Mouse (Mus musculus) CH12.LX (cell line): Measurements from ENCODE around the gene Ddx59. TPM values are rescaled to one million over a fixed set of nuclear protein-coding genes. Genes with fewer than 3 reads are reported as not detected.

Experiments used
- DNase-seq: peaks from one replicate; pipeline ENCODE4 v3.0.0-alpha.2; 2013; ENCODE audit errors: extremely low read depth
- H3K27ac ChIP-seq: 2 replicates; pipeline ENCODE4 v1.5.1; 2012; ENCODE audit warnings: low read depth, mild to moderate bottlenecking, control low read depth, moderate library complexity; ENCODE audit not compliant: insufficient read depth
- H3K27me3 ChIP-seq: replicated peaks from 2 replicates; pipeline ENCODE3; 2012; ENCODE audit warnings: inconsistent platforms
- H3K36me3 ChIP-seq, 2 experiments: replicated peaks in 1 of 2; 2 replicates each; pipeline versions ENCODE3 to v1.6.1; 2012; ENCODE audit warnings: inconsistent platforms in 1 of 2, low read length in 1 of 2, mild to moderate bottlenecking in 1 of 2, mixed read lengths in 1 of 2, moderate library complexity in 1 of 2; ENCODE audit not compliant: control insufficient read depth in 1 of 2, insufficient read depth in 1 of 2
- H3K4me1 ChIP-seq, 2 experiments: 2 replicates each; pipeline ENCODE4 v1.6.1; 2012; ENCODE audit warnings: inconsistent platforms in 1 of 2, moderate library complexity in 1 of 2; ENCODE audit not compliant: insufficient read depth in 2 of 2, control insufficient read depth in 1 of 2
- H3K4me2 ChIP-seq: 2 replicates; pipeline ENCODE4 v1.6.1; 2012; ENCODE audit warnings: low read depth, mild to moderate bottlenecking, control low read depth; ENCODE audit not compliant: poor library complexity, insufficient read depth, severe bottlenecking
- H3K4me3 ChIP-seq, 3 experiments: fragments of 150-350 bp in 1 of 3; sonication (generic) in 1 of 3; replicated peaks in 1 of 3; 2 replicates each; pipeline versions ENCODE3 to v1.5.1; 2011 to 2012; ENCODE audit warnings: low read depth in 2 of 3, low read length in 2 of 3, mild to moderate bottlenecking in 2 of 3, moderate library complexity in 2 of 3, control low read depth in 1 of 3, improper control_type of control experiment in 1 of 3, inconsistent platforms in 1 of 3, mixed read lengths in 1 of 3; ENCODE audit not compliant: poor library complexity in 1 of 3
- H3K79me2 ChIP-seq: replicated peaks from 2 replicates; pipeline ENCODE4 v1.6.1; 2012; ENCODE audit warnings: mild to moderate bottlenecking, moderate library complexity; ENCODE audit not compliant: control insufficient read depth, poor library complexity, insufficient read depth, severe bottlenecking; ENCODE audit errors: extremely low read depth
- H3K9ac ChIP-seq: 2 replicates; pipeline ENCODE4 v1.6.1; 2012; ENCODE audit warnings: low read depth, mild to moderate bottlenecking, control low read depth, moderate library complexity; ENCODE audit not compliant: insufficient read depth
- H3K9me3 ChIP-seq: replicated peaks from 2 replicates; pipeline ENCODE3; 2012; ENCODE audit warnings: low read length, inconsistent platforms, mixed read lengths
- BHLHE40 ChIP-seq: IDR thresholded peaks from 2 replicates; pipeline ENCODE4 v1.6.1; 2011; ENCODE audit warnings: mild to moderate bottlenecking, low read depth, low read length, improper control_type of control experiment
- CHD1 ChIP-seq: IDR thresholded peaks from 2 replicates; pipeline ENCODE4 v1.6.1; 2012; ENCODE audit warnings: low read depth, low read length, improper control_type of control experiment, inconsistent platforms
- CHD2 ChIP-seq: IDR thresholded peaks from 2 replicates; pipeline ENCODE4 v1.6.1; 2011; ENCODE audit warnings: low read length, improper control_type of control experiment
- CTCF ChIP-seq, 2 experiments: IDR thresholded peaks in 1 of 2; conservative IDR thresholded peaks in 1 of 2; 2 replicates each; pipeline ENCODE4 v1.5.1; 2011 to 2012; ENCODE audit warnings: low read depth in 2 of 2, low read length in 2 of 2, improper control_type of control experiment in 1 of 2, inconsistent platforms in 1 of 2, mild to moderate bottlenecking in 1 of 2, moderate library complexity in 1 of 2
- E2F4 ChIP-seq: IDR thresholded peaks from 2 replicates; pipeline ENCODE4 v1.6.1; 2011; ENCODE audit warnings: low read depth, low read length, improper control_type of control experiment; ENCODE audit not compliant: insufficient replicate concordance
- ELF1 ChIP-seq: IDR thresholded peaks from 2 replicates; pipeline ENCODE4 v1.6.1; 2014; ENCODE audit warnings: low read depth, mild to moderate bottlenecking, inconsistent platforms, low read length, improper control_type of control experiment
- EP300 ChIP-seq: IDR thresholded peaks from 2 replicates; pipeline ENCODE4 v1.6.1; 2011; ENCODE audit warnings: low read length, improper control_type of control experiment
- ETS1 ChIP-seq: conservative IDR thresholded peaks from 2 replicates; pipeline ENCODE4 v1.6.1; 2012; ENCODE audit warnings: low read depth, mild to moderate bottlenecking, inconsistent platforms, low read length, improper control_type of control experiment, moderate library complexity
- GABPA ChIP-seq: IDR thresholded peaks from 2 replicates; pipeline ENCODE4 v1.6.1; 2012; ENCODE audit warnings: low read depth, low read length, improper control_type of control experiment, inconsistent platforms; ENCODE audit not compliant: insufficient replicate concordance
- HCFC1 ChIP-seq: IDR thresholded peaks from 2 replicates; pipeline ENCODE4 v1.6.1; 2012; ENCODE audit warnings: low read depth, mild to moderate bottlenecking, inconsistent platforms, low read length, improper control_type of control experiment
- IRF4 ChIP-seq: IDR thresholded peaks from 2 replicates; pipeline ENCODE4 v1.6.1; 2014; ENCODE audit warnings: low read depth, mild to moderate bottlenecking, inconsistent platforms, low read length, improper control_type of control experiment
- JUN ChIP-seq: IDR thresholded peaks from 2 replicates; pipeline ENCODE4 v1.6.1; 2011; ENCODE audit warnings: low read depth, mild to moderate bottlenecking, low read length, improper control_type of control experiment, moderate library complexity; ENCODE audit not compliant: insufficient read depth
- JUND ChIP-seq: conservative IDR thresholded peaks from 2 replicates; pipeline ENCODE4 v1.6.1; 2011; ENCODE audit warnings: low read depth, low read length, improper control_type of control experiment
- KAT2A ChIP-seq: IDR thresholded peaks from 2 replicates; pipeline ENCODE4 v1.6.1; 2012; ENCODE audit warnings: low read length, improper control_type of control experiment, inconsistent platforms; ENCODE audit not compliant: insufficient replicate concordance
- MAFK ChIP-seq: IDR thresholded peaks from 2 replicates; pipeline ENCODE4 v1.6.1; 2011; ENCODE audit warnings: low read length, improper control_type of control experiment; ENCODE audit not compliant: insufficient replicate concordance
- MAX ChIP-seq: IDR thresholded peaks from 2 replicates; pipeline ENCODE4 v1.6.1; 2011; ENCODE audit warnings: low read length, improper control_type of control experiment
- MAZ ChIP-seq: IDR thresholded peaks from 2 replicates; pipeline ENCODE4 v1.6.1; 2012; ENCODE audit warnings: low read depth, mild to moderate bottlenecking, inconsistent platforms, low read length, improper control_type of control experiment, moderate library complexity
- MEF2A ChIP-seq: IDR thresholded peaks from 2 replicates; pipeline ENCODE4 v1.6.1; 2014; ENCODE audit warnings: low read depth, mild to moderate bottlenecking, inconsistent platforms, low read length, improper control_type of control experiment, borderline replicate concordance
- MXI1 ChIP-seq: IDR thresholded peaks from 2 replicates; pipeline ENCODE4 v1.6.1; 2011; ENCODE audit warnings: mild to moderate bottlenecking, low read depth, low read length, improper control_type of control experiment
- MYC ChIP-seq: IDR thresholded peaks from 2 replicates; pipeline ENCODE4 v1.6.1; 2011; ENCODE audit warnings: low read depth, mild to moderate bottlenecking, improper control_type of control experiment, low read length
- NELFE ChIP-seq: IDR thresholded peaks from 2 replicates; pipeline ENCODE4 v1.6.1; 2011; ENCODE audit warnings: low read depth, low read length, improper control_type of control experiment
- NRF1 ChIP-seq: IDR thresholded peaks from 2 replicates; pipeline ENCODE4 v1.6.1; 2014; ENCODE audit warnings: low read depth, mild to moderate bottlenecking, inconsistent platforms, low read length, improper control_type of control experiment, moderate library complexity
- PAX5 ChIP-seq: IDR thresholded peaks from 2 replicates; pipeline ENCODE4 v1.6.1; 2012; ENCODE audit warnings: low read length, inconsistent platforms, mixed read lengths
- POLR2A ChIP-seq: IDR thresholded peaks from 2 replicates; pipeline ENCODE4 v1.6.1; 2011; ENCODE audit warnings: low read depth, mild to moderate bottlenecking, improper control_type of control experiment, low read length
- POLR2AphosphoS2 ChIP-seq: IDR thresholded peaks from 2 replicates; pipeline ENCODE4 v1.6.1; 2011; ENCODE audit warnings: low read depth, low read length, improper control_type of control experiment
- RAD21 ChIP-seq: IDR thresholded peaks from 2 replicates; pipeline ENCODE4 v1.6.1; 2011; ENCODE audit warnings: low read depth, mild to moderate bottlenecking, low read length, improper control_type of control experiment, moderate library complexity
- RCOR1 ChIP-seq: conservative IDR thresholded peaks from 2 replicates; pipeline ENCODE4 v1.6.1; 2012; ENCODE audit warnings: low read depth, mild to moderate bottlenecking, inconsistent platforms, low read length, improper control_type of control experiment
- SIN3A ChIP-seq: IDR thresholded peaks from 2 replicates; pipeline ENCODE4 v1.6.1; 2012; ENCODE audit warnings: low read length, improper control_type of control experiment, inconsistent platforms
- SMC3 ChIP-seq: IDR thresholded peaks from 2 replicates; pipeline ENCODE4 v1.6.1; 2011; ENCODE audit warnings: low read depth, low read length, improper control_type of control experiment
- TBP ChIP-seq: conservative IDR thresholded peaks from 2 replicates; pipeline ENCODE4 v1.6.1; 2011; ENCODE audit warnings: low read depth, low read length, improper control_type of control experiment
- TCF12 ChIP-seq: IDR thresholded peaks from 2 replicates; pipeline ENCODE4 v1.6.1; 2014; ENCODE audit warnings: low read depth, mild to moderate bottlenecking, inconsistent platforms, low read length, improper control_type of control experiment
- UBTF ChIP-seq: IDR thresholded peaks from 2 replicates; pipeline ENCODE4 v1.6.1; 2012; ENCODE audit warnings: low read depth, mild to moderate bottlenecking, inconsistent platforms, low read length, improper control_type of control experiment, moderate library complexity
- USF1 ChIP-seq: IDR thresholded peaks from 2 replicates; pipeline ENCODE4 v1.6.1; 2014; ENCODE audit warnings: low read depth, mild to moderate bottlenecking, inconsistent platforms, low read length, improper control_type of control experiment
- USF2 ChIP-seq: conservative IDR thresholded peaks from 2 replicates; pipeline ENCODE4 v1.6.1; 2011; ENCODE audit warnings: low read depth, low read length, improper control_type of control experiment
- ZC3H11A ChIP-seq: IDR thresholded peaks from 2 replicates; pipeline ENCODE4 v1.6.1; 2012; ENCODE audit warnings: low read depth, mild to moderate bottlenecking, inconsistent platforms, low read length, improper control_type of control experiment
- ZKSCAN1 ChIP-seq: IDR thresholded peaks from 2 replicates; pipeline ENCODE4 v1.6.1; 2012; ENCODE audit warnings: low read depth, inconsistent platforms, low read length, improper control_type of control experiment, borderline replicate concordance
- ZMIZ1 ChIP-seq: IDR thresholded peaks from 2 replicates; pipeline ENCODE4 v1.6.1; 2012; ENCODE audit warnings: low read depth, mild to moderate bottlenecking, inconsistent platforms, low read length, improper control_type of control experiment
- ZNF384 ChIP-seq: IDR thresholded peaks from 2 replicates; pipeline ENCODE4 v1.6.1; 2012; ENCODE audit warnings: low read depth, low read length, improper control_type of control experiment, inconsistent platforms
- dilution Hi-C: fragments of 300-500 bp; cut with MboI; formaldehyde crosslinking; loops from 2 replicates; pipeline ENCODE4 v1.14.3; 2020; ENCODE audit warnings: low sequenced_read_pairs; ENCODE audit not compliant: extremely low pct_unique_long_range_greater_than_20kb, extremely low pct_ligation_motif_present
- in situ Hi-C: fragments of 300-500 bp; cut with MboI; formaldehyde crosslinking; loops from 3 replicates; pipeline ENCODE4 v1.14.3; 2019; ENCODE audit warnings: low sequenced_read_pairs, low pct_ligation_motif_present, low pct_unique_long_range_greater_than_20kb, mixed read lengths
- polyA plus RNA-seq: library from polyadenylated mRNA; unstranded; fragments of >175 nt; gene quantifications from 2 replicates; pipeline ENCODE4 v1.2.1, GENCODE M21; 2012; ENCODE audit warnings: low read depth; ENCODE audit not compliant: insufficient read length
- total RNA-seq, 2 experiments: library from RNA; depleted of rRNA; stranded (reverse); fragments of 300-350 nt in 1 of 2; fragments of >200 nt in 1 of 2; gene quantifications; 2 replicates each; pipeline ENCODE4 v1.2.3; 2012 to 2014

Ddx59 gene
- total and polyA plus RNA-seq, 3 experiments: 6.9 to 10.9 (median 9.0) TPM

DNA sequence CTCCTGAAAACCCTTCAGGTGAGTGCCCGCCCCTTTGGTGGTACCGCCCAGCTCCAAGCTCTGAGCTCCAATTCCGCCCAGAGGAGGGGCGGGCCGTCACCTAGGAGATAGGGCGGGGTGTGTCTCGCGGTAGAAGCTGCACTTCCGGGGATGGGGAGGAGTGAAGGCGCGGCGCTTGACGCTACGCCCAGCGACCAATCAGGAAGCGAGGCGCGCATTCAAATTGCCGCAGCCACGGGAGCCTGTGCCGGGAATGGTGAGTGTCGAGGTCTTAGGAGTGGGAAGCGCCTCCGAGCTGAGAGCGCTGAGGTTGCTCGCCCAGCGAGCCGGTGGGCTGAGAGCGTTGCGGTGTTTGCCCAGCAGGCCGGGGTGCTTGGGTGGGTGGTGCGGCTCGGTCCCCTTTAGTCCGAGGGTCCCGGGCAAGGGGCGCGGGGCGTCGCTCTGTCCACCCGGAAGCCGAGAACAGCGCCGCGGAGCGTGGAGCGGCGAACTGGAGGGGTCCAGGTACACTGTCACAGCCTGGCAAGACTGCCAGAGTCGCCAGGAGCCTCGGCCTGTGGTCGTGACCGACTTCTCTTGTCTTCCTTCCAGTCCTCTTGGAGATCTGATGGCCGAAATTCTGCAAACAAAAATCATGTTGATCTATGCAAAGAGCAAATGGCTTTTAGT lies 51.2 kb downstream of the Ddx59 start, which contains the start of gene Kif14:
TSS of gene Kif14 (plus strand) at position 201 of the 669 bp plus-strand sequence.
- Histone ChIP-seq H3K4me1 (peaks cover 0 to 9% of the 10 kb centered on the region in 2 experiments; a peak in 2 of 4 replicates), H3K9me3 (peaks cover 15% of the 10 kb centered on the region), H3K27ac (no peak within 1 kb of the TSS), H3K36me3 (peaks cover 17 to 34% of the 10 kb centered on the region in 2 experiments), H3K9ac (peak within 1 kb of the TSS; percentile 72), H3K4me3 (peak within 1 kb of the TSS; percentile 90 to 93 (median 91)), H3K27me3 (no peaks in the 10 kb centered on the region), H3K79me2 (peaks cover 14% of the 10 kb centered on the region; the same call in 1 of the 2 replicates), H3K4me2 (peak within 1 kb of the TSS; percentile 69)
- DNase-seq: peak; percentile 98
- dilution Hi-C loops (no loop called here), in situ Hi-C loops (no loop called here)
- TF ChIP-seq NRF1 (peak; percentile 38; the same call in 1 of the 2 replicates), KAT2A (no peak), POLR2A (peak; percentile 89), MAZ (peak; percentile 76), SMC3 (no peak), IRF4 (peak; percentile 37; the same call in 1 of the 2 replicates), RCOR1 (no peak), SIN3A (peak; percentile 96), JUN (no peak), CHD2 (peak; percentile 92), UBTF (no peak), MYC (no peak), ETS1 (no peak), MXI1 (peak; percentile 90), TCF12 (peak; percentile 64), ZNF384 (no peak), MEF2A (no peak), EP300 (no peak), GABPA (no peak), HCFC1 (peak; percentile 70), JUND (no peak), POLR2AphosphoS2 (no peak), USF2 (no peak), CHD1 (no peak), CTCF (conservative IDR thresholded peaks at IDR 0.05 in 1 of 2, IDR thresholded peaks at IDR 0.05 in 1 of 2; ENCODE audit: low read depth in 2 of 2, low read length in 2 of 2) (peak in 1 of 2 experiments; percentile 11; a peak in 2 of 4 replicates), NELFE (peak; percentile 75), USF1 (no peak), BHLHE40 (no peak), ZC3H11A (no peak), ZKSCAN1 (no peak), MAX (no peak; the same call in 1 of the 2 replicates), ELF1 (peak; percentile 99), RAD21 (no peak), MAFK (no peak), TBP (no peak; the same call in 1 of the 2 replicates), E2F4 (peak; percentile 86; the same call in 1 of the 2 replicates), ZMIZ1 (peak; percentile 75), PAX5 (no peak)
